Mouse (Mus musculus) G1E (cell line): Measurements from ENCODE around the gene Cutc.

ENCODE experiments used
- CTCF ChIP-seq: IDR thresholded peaks from 2 replicates; pipeline ENCODE4 v1.5.1; 2012; ENCODE audit warnings: low read depth, low read length, inconsistent platforms, mixed read lengths
- GATA1 ChIP-seq: IDR thresholded peaks from 2 replicates; pipeline ENCODE4 v1.6.1; 2012; ENCODE audit warnings: borderline replicate concordance, low read length, inconsistent platforms, mixed read lengths
- POLR2AphosphoS5 ChIP-seq: IDR thresholded peaks from 2 replicates; pipeline ENCODE4 v1.6.1; 2012; ENCODE audit warnings: low read depth, low read length, inconsistent platforms; ENCODE audit not compliant: insufficient replicate concordance
- TAL1 ChIP-seq: conservative IDR thresholded peaks from 2 replicates; pipeline ENCODE4 v1.6.1; 2012; ENCODE audit warnings: low read depth, low read length, inconsistent platforms, mixed read lengths

DNA sequence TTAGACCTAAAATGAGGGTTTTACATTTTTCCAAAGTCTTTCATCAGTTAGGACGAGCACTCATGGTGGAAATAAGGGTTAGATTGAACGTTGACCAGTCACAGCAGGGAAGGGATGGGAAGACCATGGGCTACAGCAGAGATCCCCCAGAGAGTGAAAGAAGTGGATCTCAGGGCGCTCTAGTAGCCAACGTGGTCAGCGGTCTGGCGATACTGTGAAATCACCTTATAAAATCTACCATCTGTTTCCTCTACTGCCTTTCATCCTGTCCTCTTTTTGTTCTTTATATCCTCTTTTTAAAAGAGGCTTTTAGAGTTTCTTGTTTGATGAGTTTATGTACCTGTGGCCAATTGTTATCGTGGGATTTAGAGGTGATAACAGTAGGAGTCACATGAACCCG is 32.0 kb downstream of the Cutc start:
- TF ChIP-seq CTCF: no peak
- TF ChIP-seq GATA1: no peak
- TF ChIP-seq TAL1: no peak
- TF ChIP-seq POLR2AphosphoS5: no peak
